Comparison of ENCODE assay signal across 9 mouse cellular contexts in genomic region chr5:102054511-102055093, GRCm38 (mm10). TPM values are rescaled to one million over a fixed set of nuclear protein-coding genes. Genes with fewer than 3 reads are reported as not detected.
DNase-seq lines count a peak whose midpoint lies in the region; ATAC-seq and TF ChIP-seq lines count a peak whose summit lies in the region.
"Had no signal": no experiment of that assay in that cellular context is flagged by ENCODE, and none has a peak within 500 bp of the region (broad histone marks: within the 10 kb centered on the region; RNA-seq: fewer than 3 reads in every experiment).

No protein-coding gene starts in this region.

- TF ChIP-seq CTCF in liver, postnatal 0 days (IDR thresholded peaks at IDR 0.05; ENCODE audit: low read depth), result no peak

- 67% methylated on average over 11 of the region's 11 CpGs for WGBS in heart, embryonic 13.5 days
- 59% methylated on average over 11 of the region's 11 CpGs for WGBS in liver, postnatal 0 days (ENCODE audit: insufficient replicate concordance)

- peaks cover 39% of the 10 kb centered on the region for H3K4me1 ChIP-seq in heart, embryonic 13.5 days
- peaks cover 36% of the 10 kb centered on the region for H3K4me1 ChIP-seq in liver, postnatal 0 days (ENCODE audit: insufficient read depth)

- intact Hi-C loops in heart, postnatal 36 days (cut with DNase I), result no loop called here

- ATAC-seq in heart, embryonic 13.5 days (ENCODE audit: extremely low read depth, insufficient number of reproducible peaks, low FRiP score, low TSS enrichment), result no peak
- no peak for ATAC-seq in liver, postnatal 0 days

- no peak overlapping the region for H3K4me3 ChIP-seq in heart, embryonic 13.5 days
- no peak overlapping the region for H3K4me3 ChIP-seq in liver, postnatal 0 days (ENCODE audit: low read depth, low read length)
- H3K4me3 ChIP-seq: neural tube, embryonic 12.5 days had no signal

- DNase-seq in heart, adult 8-10 months (ENCODE audit: low spot score), result no peak
- DNase-seq in adipocyte (ENCODE audit: low spot score), result peak; percentile 91
- DNase-seq in heart, postnatal 36 days, result peak; percentile 38 to 43
- DNase-seq in liver, postnatal 0 days, result no peak
- no peak for DNase-seq in thymus, postnatal 10 days (ENCODE audit: low spot score in 2 of 2)
- no peak for DNase-seq in frontal cortex, postnatal 14 days (ENCODE audit: low spot score in 2 of 2)
- no peak for DNase-seq in spleen, adult 12 weeks (ENCODE audit: low spot score)

- TF ChIP-seq EP300 in liver, postnatal 0 days (IDR thresholded peaks at IDR 0.05; ENCODE audit: low read depth), result no peak

- peak overlapping the region; percentile 17; the same call in 1 of the 2 replicates for H3K27ac ChIP-seq in heart, embryonic 13.5 days (replicated peaks)
- peak overlapping the region; percentile 69 for H3K27ac ChIP-seq in liver, postnatal 0 days (ENCODE audit: low read depth)
- H3K27ac ChIP-seq: neural tube, embryonic 12.5 days had no signal

- no peaks in the 10 kb centered on the region for H3K27me3 ChIP-seq in heart, embryonic 13.5 days (replicated peaks)
- H3K27me3 ChIP-seq in liver, postnatal 0 days (ENCODE audit: insufficient read depth, low read length), result no peaks in the 10 kb centered on the region
- H3K27me3 ChIP-seq: neural tube, embryonic 12.5 days had no signal

- no peaks in the 10 kb centered on the region for H3K9me3 ChIP-seq in heart, embryonic 13.5 days
- no peaks in the 10 kb centered on the region for H3K9me3 ChIP-seq in liver, postnatal 0 days (ENCODE audit: low read length)
- H3K9me3 ChIP-seq: neural tube, embryonic 12.5 days had no signal

- no peak overlapping the region for H3K9ac ChIP-seq in heart, embryonic 13.5 days
- H3K9ac ChIP-seq in liver, postnatal 0 days (replicated peaks), result no peak overlapping the region
- H3K9ac ChIP-seq: neural tube, embryonic 12.5 days had no signal

- H3K36me3 ChIP-seq in heart, embryonic 13.5 days, result no peaks in the 10 kb centered on the region
- no peaks in the 10 kb centered on the region; the same call in 1 of the 2 replicates for H3K36me3 ChIP-seq in liver, postnatal 0 days (replicated peaks; ENCODE audit: insufficient read depth, low read length)
- H3K36me3 ChIP-seq: neural tube, embryonic 12.5 days had no signal

- no peak overlapping the region for H3K4me2 ChIP-seq in heart, embryonic 13.5 days
- no peak overlapping the region for H3K4me2 ChIP-seq in liver, postnatal 0 days (ENCODE audit: low read depth, low read length)
- H3K4me2 ChIP-seq: neural tube, embryonic 12.5 days had no signal

RNA-seq across cellular contexts. Expression of gene Wdfy3, which starts 15.1 kb away (rescaled TPM):
- 8.8 and 8.9 TPM in 2 replicates for polyA plus RNA-seq in heart, embryonic 13.5 days (2015; fragmentation: Nextera tagmentation; extraction: Ambion mirVana)
- total RNA-seq in heart, adult 8-10 months (2022), result 10 to 100 TPM; 26.5 to 32.5 (median 29.4) TPM
- 10 to 100 TPM; 31.2 to 31.9 TPM for total RNA-seq in heart, postnatal 36 days (2021)
- 4.4 and 5.0 TPM in 2 replicates for polyA plus RNA-seq in liver, postnatal 0 days (2015; fragmentation: Nextera tagmentation; extraction: Ambion mirVana)

Comparison
In these comparisons a context has a peak if more than half of its experiments do, and no peak if none do; other contexts are left out.
1. DNase-seq: peak in adipocyte (single experiment) and heart, postnatal 36 days (2 of 2); none in heart, adult 8-10 months (single experiment), liver, postnatal 0 days (single experiment), thymus, postnatal 10 days (0 of 2), frontal cortex, postnatal 14 days (0 of 2) and spleen, adult 12 weeks (single experiment).